In the genomic region with DNA sequence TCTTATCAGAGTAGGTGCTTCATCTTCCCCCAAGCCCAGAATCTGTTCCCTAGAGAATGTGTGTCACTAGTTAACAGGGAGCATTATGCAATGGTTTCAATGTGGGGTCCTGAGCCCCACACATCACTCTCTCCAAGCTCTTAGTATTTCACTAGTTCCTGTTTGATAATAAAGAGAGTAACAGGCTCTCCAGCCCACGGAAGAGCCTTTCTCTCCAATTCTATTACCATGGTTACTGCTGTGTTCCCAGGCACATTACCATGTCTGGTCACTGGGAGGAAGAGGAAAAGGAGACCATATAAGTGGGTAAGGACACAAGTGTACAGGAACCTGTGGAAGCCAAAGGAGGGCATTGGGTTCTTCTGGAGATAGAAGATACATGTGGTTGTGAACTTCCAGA, we compare ENCODE assay signal across 29 mouse cellular contexts. TPM values are rescaled to one million over a fixed set of nuclear protein-coding genes. Genes with fewer than 3 reads are reported as not detected.
DNase-seq lines count a peak whose midpoint lies in the region; ATAC-seq and TF ChIP-seq lines count a peak whose summit lies in the region.
"Had no signal": no experiment of that assay in that cellular context is flagged by ENCODE, and none has a peak within 500 bp of the region (broad histone marks: within the 10 kb centered on the region; RNA-seq: fewer than 3 reads in every experiment).

No protein-coding gene starts in this region.

- no peaks in the 10 kb centered on the region for H3K9me3 ChIP-seq in intestine, embryonic 14.5 days (ENCODE audit: control insufficient read depth, low read length)
- no peaks in the 10 kb centered on the region for H3K9me3 ChIP-seq in intestine, postnatal 0 days (ENCODE audit: control insufficient read depth)
- H3K9me3 ChIP-seq: embryonic facial prominence, embryonic 10.5 days; embryonic facial prominence, embryonic 13.5 days; forebrain, embryonic 12.5 days; forebrain, embryonic 15.5 days; heart, embryonic 12.5 days; heart, embryonic 15.5 days had no signal

- no peaks in the 10 kb centered on the region for H3K27me3 ChIP-seq in intestine, embryonic 14.5 days (replicated peaks; ENCODE audit: control insufficient read depth, insufficient read depth, low read length)
- no peaks in the 10 kb centered on the region for H3K27me3 ChIP-seq in intestine, postnatal 0 days (replicated peaks; ENCODE audit: control insufficient read depth, insufficient read depth, low read length)
- H3K27me3 ChIP-seq: embryonic facial prominence, embryonic 13.5 days; forebrain, embryonic 12.5 days; forebrain, embryonic 15.5 days; heart, embryonic 12.5 days; heart, embryonic 15.5 days had no signal

- no peak for ATAC-seq in intestine, embryonic 14.5 days (replicated peaks; ENCODE audit: low FRiP score, low TSS enrichment, low read depth)
- ATAC-seq in intestine, postnatal 0 days, result no peak
- ATAC-seq: CD4-positive, CD25-positive, alpha-beta regulatory T cell, adult 4 months; forebrain, embryonic 15.5 days; hindbrain, postnatal 0 days had no signal

- H3K4me2 ChIP-seq in intestine, embryonic 14.5 days (ENCODE audit: low read length), result no peak overlapping the region
- H3K4me2 ChIP-seq in intestine, postnatal 0 days (replicated peaks; ENCODE audit: low read depth), result no peak overlapping the region
- H3K4me2 ChIP-seq: embryonic facial prominence, embryonic 13.5 days; forebrain, embryonic 12.5 days; forebrain, embryonic 15.5 days; heart, embryonic 12.5 days; heart, embryonic 15.5 days; hindbrain, embryonic 14.5 days had no signal

- no peak for TF ChIP-seq CTCF in intestine, postnatal 0 days (IDR thresholded peaks at IDR 0.05; ENCODE audit: low read depth)
- peak; percentile 17; the same call in 1 of the 2 replicates for TF ChIP-seq CTCF in layer of hippocampus, adult 2 months (conservative IDR thresholded peaks at IDR 0.05)

- no peaks in the 10 kb centered on the region for H3K36me3 ChIP-seq in intestine, embryonic 14.5 days (ENCODE audit: control insufficient read depth, insufficient read depth, low read length)
- H3K36me3 ChIP-seq in intestine, postnatal 0 days (ENCODE audit: control insufficient read depth, insufficient read depth), result no peaks in the 10 kb centered on the region
- H3K36me3 ChIP-seq: embryonic facial prominence, embryonic 10.5 days; embryonic facial prominence, embryonic 13.5 days; forebrain, embryonic 12.5 days; forebrain, embryonic 15.5 days; heart, embryonic 12.5 days; heart, embryonic 15.5 days had no signal

- no peak overlapping the region for H3K4me3 ChIP-seq in intestine, embryonic 14.5 days (ENCODE audit: low read depth, low read length)
- no peak overlapping the region for H3K4me3 ChIP-seq in intestine, postnatal 0 days (ENCODE audit: low read depth, low read length)
- H3K4me3 ChIP-seq in layer of hippocampus, adult 2 months, result no peak overlapping the region
- H3K4me3 ChIP-seq: embryonic facial prominence, embryonic 10.5 days; embryonic facial prominence, embryonic 13.5 days; erythroblast, embryonic 14.5 days; forebrain, embryonic 12.5 days; forebrain, embryonic 15.5 days; gastrocnemius, adult 2 months; heart, embryonic 12.5 days; heart, embryonic 15.5 days had no signal

- DNase-seq in intestine, embryonic 14.5 days (ENCODE audit: low spot score), result peak; percentile 33
- DNase-seq in layer of hippocampus, adult 2 months (ENCODE audit: low spot score in 2 of 2), result peak; percentile 24 to 32
- DNase-seq in layer of hippocampus, postnatal 36 days, result no peak
- peak; percentile 38 for DNase-seq in brain, adult 2 months (ENCODE audit: low read depth, low spot score)
- DNase-seq in lung, postnatal 10 days, result no peak
- DNase-seq: adrenal gland, adult 2 months; adrenal gland, postnatal 14 days; cerebellum, adult 11-12 months; cerebellum, adult 8-10 months; cerebellum, postnatal 10 days; cerebellum, postnatal 36 days; embryo, embryonic 11 days; gastrocnemius, adult 2 months; gastrocnemius, postnatal 14 days; heart, adult 18-20 months; heart, postnatal 10 days; heart, postnatal 4 days had no signal

- no peak overlapping the region for H3K27ac ChIP-seq in intestine, embryonic 14.5 days (ENCODE audit: low read depth)
- no peak overlapping the region for H3K27ac ChIP-seq in intestine, postnatal 0 days (ENCODE audit: low read depth, low read length)
- peak overlapping the region; percentile 67 for H3K27ac ChIP-seq in layer of hippocampus, adult 2 months
- H3K27ac ChIP-seq: embryonic facial prominence, embryonic 10.5 days; embryonic facial prominence, embryonic 13.5 days; forebrain, embryonic 12.5 days; forebrain, embryonic 15.5 days; gastrocnemius, adult 2 months; heart, embryonic 15.5 days; hindbrain, embryonic 14.5 days; hindbrain, postnatal 0 days had no signal

- WGBS in intestine, embryonic 14.5 days, result 67% methylated on average over 1 of the region's 1 CpGs
- WGBS in intestine, postnatal 0 days, result 69% methylated on average over 1 of the region's 1 CpGs

- H3K9ac ChIP-seq in intestine, embryonic 14.5 days (ENCODE audit: low read length), result no peak overlapping the region
- H3K9ac ChIP-seq in intestine, postnatal 0 days (ENCODE audit: low read depth, low read length), result no peak overlapping the region
- H3K9ac ChIP-seq: embryonic facial prominence, embryonic 13.5 days; forebrain, embryonic 12.5 days; forebrain, embryonic 15.5 days; heart, embryonic 12.5 days; heart, embryonic 15.5 days; hindbrain, embryonic 14.5 days had no signal

- H3K4me1 ChIP-seq in intestine, embryonic 14.5 days (replicated peaks; ENCODE audit: control insufficient read depth, insufficient read depth, low read length), result no peaks in the 10 kb centered on the region
- no peaks in the 10 kb centered on the region for H3K4me1 ChIP-seq in intestine, postnatal 0 days (replicated peaks; ENCODE audit: control insufficient read depth, insufficient read depth, low read length)
- H3K4me1 ChIP-seq: embryonic facial prominence, embryonic 13.5 days; forebrain, embryonic 12.5 days; forebrain, embryonic 15.5 days had no signal

RNA-seq across cellular contexts. Expression of a gene that starts 19.0 kb away (rescaled TPM):
- polyA plus RNA-seq in intestine, embryonic 14.5 days (2014; fragmentation: Nextera tagmentation; extraction: Ambion mirVana), result 60.1 and 72.7 TPM in 2 replicates
- polyA plus RNA-seq in intestine, postnatal 0 days (2015; fragmentation: Nextera tagmentation; extraction: Ambion mirVana), result 4.7 and 4.9 TPM in 2 replicates
- total RNA-seq in layer of hippocampus, adult 2 months (2021), result 10 to 100 TPM; 17.6 to 17.9 TPM
- total RNA-seq in layer of hippocampus, postnatal 36 days (2021), result 10 to 100 TPM; 24.5 to 25.5 TPM
- total RNA-seq: heart, adult 18-20 months; MEL had no signal
- polyA plus RNA-seq: erythroblast, embryonic 14.5 days had no signal

Comparison
In these comparisons a context has a peak if more than half of its experiments do, and no peak if none do; other contexts are left out.
1. DNase-seq: peak in intestine, embryonic 14.5 days (single experiment), layer of hippocampus, adult 2 months (2 of 2) and brain, adult 2 months (single experiment); none in layer of hippocampus, postnatal 36 days (0 of 2) and lung, postnatal 10 days (single experiment).